Mouse (Mus musculus): ENCODE measurements around the gene Rdh1.

DNA sequence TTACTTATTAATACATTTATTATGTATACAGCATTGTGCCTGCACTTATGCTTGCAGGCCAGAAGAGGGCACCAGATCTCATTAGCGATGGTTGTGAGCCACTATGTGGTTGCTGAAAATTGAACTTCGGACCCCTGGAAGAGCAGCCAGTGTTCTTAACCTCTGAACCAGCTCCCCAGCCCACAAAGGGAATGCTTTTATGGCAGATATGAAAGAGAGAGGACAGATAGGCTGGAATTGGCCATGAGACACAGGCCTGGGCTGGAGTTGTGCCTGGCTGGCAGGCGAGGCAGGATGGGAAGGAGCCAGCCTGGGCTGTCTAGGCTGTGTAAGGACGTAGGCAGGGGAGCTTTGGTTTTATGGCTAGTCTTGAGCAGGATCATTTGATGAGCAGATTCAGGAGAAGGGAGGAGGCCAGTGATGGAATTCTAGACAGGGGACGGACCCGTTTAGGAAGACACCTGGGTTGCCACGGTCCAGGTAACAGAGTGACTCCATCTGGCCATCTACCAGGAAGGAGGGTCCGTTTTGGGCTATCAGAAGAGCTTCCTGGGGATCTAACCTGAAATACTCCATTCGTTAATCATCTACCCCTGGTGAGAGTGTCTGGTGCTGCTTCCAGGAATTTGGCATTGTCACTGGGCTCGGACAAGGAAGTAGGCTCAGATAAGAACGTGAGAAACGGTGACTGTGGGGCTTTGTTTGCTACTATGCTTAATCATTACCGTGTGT lies 21.2 kb upstream of the Rdh1 start:
- no peak for TF ChIP-seq POLR2A (IDR thresholded peaks at IDR 0.05; ENCODE audit: insufficient read length, low read depth)
- no peak for TF ChIP-seq USF1 (IDR thresholded peaks at IDR 0.05; ENCODE audit: low read depth)
- no peak for TF ChIP-seq CEBPB (IDR thresholded peaks at IDR 0.05; ENCODE audit: insufficient read depth, poor library complexity, severe bottlenecking)
- no peak for TF ChIP-seq TCF12 (IDR thresholded peaks at IDR 0.05; ENCODE audit: insufficient read depth, poor library complexity, severe bottlenecking)

Measured in myocyte (in vitro differentiated cells).